In genomic region chr11:88198223-88198622, GRCm38 (mm10) we compare ENCODE assay signal across 19 mouse cellular contexts.
"Had no signal": no experiment of that assay in that cellular context is flagged by ENCODE, and none has a peak within 500 bp of the region (broad histone marks: within the 10 kb centered on the region; RNA-seq: fewer than 3 reads in every experiment).

No protein-coding gene starts in this region.

- H3K27ac ChIP-seq: kidney, postnatal 0 days; limb, embryonic 10.5 days; limb, embryonic 13.5 days; liver, embryonic 12.5 days; liver, embryonic 15.5 days; lung, embryonic 15.5 days; midbrain, embryonic 15.5 days; neural tube, embryonic 13.5 days had no signal

- H3K27me3 ChIP-seq: megakaryocyte, embryonic 14.5 days had no signal

- H3K4me2 ChIP-seq: limb, embryonic 13.5 days; liver, embryonic 12.5 days; liver, embryonic 15.5 days; lung, embryonic 15.5 days; midbrain, embryonic 11.5 days; midbrain, embryonic 15.5 days; neural tube, embryonic 13.5 days had no signal

- H3K36me3 ChIP-seq: limb, embryonic 10.5 days; limb, embryonic 13.5 days; liver, embryonic 12.5 days; liver, embryonic 15.5 days; lung, embryonic 15.5 days; midbrain, embryonic 15.5 days; neural tube, embryonic 13.5 days had no signal

- H3K9ac ChIP-seq: limb, embryonic 13.5 days; liver, embryonic 12.5 days; liver, embryonic 15.5 days; lung, embryonic 15.5 days; midbrain, embryonic 15.5 days; neural tube, embryonic 13.5 days had no signal

- DNase-seq: kidney, adult 18-20 months; kidney, postnatal 25 days; liver; lung, adult 18-20 months; lung, postnatal 10 days; lung, postnatal 36 days; thymus, adult 2 months; thymus, postnatal 14 days; thymus, postnatal 4 days had no signal

- ATAC-seq: liver, embryonic 12.5 days; midbrain, embryonic 15.5 days had no signal

- H3K9me3 ChIP-seq: limb, embryonic 10.5 days; limb, embryonic 13.5 days; liver, embryonic 12.5 days; liver, embryonic 15.5 days; lung, embryonic 15.5 days; megakaryocyte, embryonic 14.5 days; midbrain, embryonic 15.5 days; neural tube, embryonic 13.5 days had no signal

- H3K4me3 ChIP-seq: limb, embryonic 10.5 days; limb, embryonic 13.5 days; liver, embryonic 12.5 days; liver, embryonic 15.5 days; lung, embryonic 15.5 days; megakaryocyte, embryonic 14.5 days; midbrain, embryonic 15.5 days; neural tube, embryonic 13.5 days had no signal
